Mouse (Mus musculus): Measurements from ENCODE around the gene Gprc5d. TPM values are rescaled to one million over a fixed set of nuclear protein-coding genes. Genes with fewer than 3 reads are reported as not detected.

Gprc5d gene
- not detected in 2 replicates for polyA plus RNA-seq (2015; fragmentation: Nextera tagmentation; extraction: Ambion mirVana)

GRCm38 (mm10) chr6:135118183-135118582 lies at the start of gene Gprc5d:
Gene Gprc5d (minus strand): TSS chr6:135118283.

GRCm38 (mm10) chr6:135065236-135065957 lies 52.7 kb downstream of the Gprc5d start, which contains the start of gene Gprc5a:
Gene Gprc5a (plus strand): TSS chr6:135065651.

Other genes starting within 250 kb of the Gprc5d start
- 12.9 and 15.5 TPM in 2 replicates for gene Gpr19, start 219.7 kb downstream of the Gprc5d start, polyA plus RNA-seq (2015; fragmentation: Nextera tagmentation; extraction: Ambion mirVana)
- 15.1 and 15.5 TPM in 2 replicates for gene Cdkn1b, start 197.9 kb downstream of the Gprc5d start, polyA plus RNA-seq (2015; fragmentation: Nextera tagmentation; extraction: Ambion mirVana)
- 2.4 and 3.5 TPM in 2 replicates for gene Apold1, start 136.6 kb downstream of the Gprc5d start, polyA plus RNA-seq (2015; fragmentation: Nextera tagmentation; extraction: Ambion mirVana)
- gene Ddx47, start 106.7 kb downstream of the Gprc5d start, polyA plus RNA-seq (2015; fragmentation: Nextera tagmentation; extraction: Ambion mirVana): 42.6 and 59.3 TPM in 2 replicates
- 4.6 and 5.7 TPM in 2 replicates for gene Gprc5a, start 52.6 kb downstream of the Gprc5d start, polyA plus RNA-seq (2015; fragmentation: Nextera tagmentation; extraction: Ambion mirVana)
- gene Fam234b, start 79.7 kb upstream of the Gprc5d start, polyA plus RNA-seq (2015; fragmentation: Nextera tagmentation; extraction: Ambion mirVana): 22.3 and 40.1 TPM in 2 replicates
- 28.4 and 28.5 TPM in 2 replicates for gene Hebp1, start 79.7 kb upstream of the Gprc5d start, polyA plus RNA-seq (2015; fragmentation: Nextera tagmentation; extraction: Ambion mirVana)
- gene Gsg1, start 136.1 kb upstream of the Gprc5d start, polyA plus RNA-seq (2015; fragmentation: Nextera tagmentation; extraction: Ambion mirVana): 0.30 and 0.76 TPM in 2 replicates
- gene Pbp2, start 192.1 kb upstream of the Gprc5d start, polyA plus RNA-seq (2015; fragmentation: Nextera tagmentation; extraction: Ambion mirVana): not detected in 2 replicates
- gene Emp1, start 244.3 kb upstream of the Gprc5d start, polyA plus RNA-seq (2015; fragmentation: Nextera tagmentation; extraction: Ambion mirVana): 42.1 and 54.6 TPM in 2 replicates